Mouse (Mus musculus): ENCODE results near the gene Pfdn2.

Pfdn2 gene

GRCm38 (mm10) chr1:171355812-171356340, 10.4 kb downstream of the Pfdn2 start:
- no peak for DNase-seq (ENCODE audit: low read depth, low spot score)

GRCm38 (mm10) chr1:171356814-171357213, 11.3 kb downstream of the Pfdn2 start:
- DNase-seq (ENCODE audit: low read depth, low spot score): no peak

GRCm38 (mm10) chr1:171358421-171358820, 13.0 kb downstream of the Pfdn2 start:
- DNase-seq (ENCODE audit: low read depth, low spot score): no peak

- DNase-seq (ENCODE audit: low read depth, low spot score): no peak
Measured at GRCm38 (mm10) chr1:171360253-171360652, 14.8 kb downstream of the Pfdn2 start.

GRCm38 (mm10) chr1:171360656-171361055, 15.2 kb downstream of the Pfdn2 start, which contains the start of gene Klhdc9:
Gene Klhdc9, minus strand, starts transcription at chr1:171360798.
- DNase-seq (ENCODE audit: low read depth, low spot score): peak; percentile 98

GRCm38 (mm10) chr1:171361106-171362103, 15.9 kb downstream of the Pfdn2 start:
- DNase-seq (ENCODE audit: low read depth, low spot score): peak; percentile 88

GRCm38 (mm10) chr1:171365934-171366333, 20.5 kb downstream of the Pfdn2 start:
- DNase-seq (ENCODE audit: low read depth, low spot score): no peak

GRCm38 (mm10) chr1:171369845-171370556, 24.5 kb downstream of the Pfdn2 start, which contains the start of gene Nectin4:
Gene Nectin4, plus strand, starts transcription at chr1:171370099.
- no peak for DNase-seq (ENCODE audit: low read depth, low spot score)

GRCm38 (mm10) chr1:171372880-171373279, 27.4 kb downstream of the Pfdn2 start:
- no peak for DNase-seq (ENCODE audit: low read depth, low spot score)

GRCm38 (mm10) chr1:171373946-171374345, 28.5 kb downstream of the Pfdn2 start:
- no peak for DNase-seq (ENCODE audit: low read depth, low spot score)

GRCm38 (mm10) chr1:171375646-171376097, 30.2 kb downstream of the Pfdn2 start:
- DNase-seq (ENCODE audit: low read depth, low spot score): no peak

- no peak for DNase-seq (ENCODE audit: low read depth, low spot score)
Measured at GRCm38 (mm10) chr1:171378298-171378697, 32.8 kb downstream of the Pfdn2 start.

GRCm38 (mm10) chr1:171379935-171380599, 34.6 kb downstream of the Pfdn2 start:
- peak; percentile 56 for DNase-seq (ENCODE audit: low read depth, low spot score)

- no peak for DNase-seq (ENCODE audit: low read depth, low spot score)
Measured at GRCm38 (mm10) chr1:171382096-171382620, 36.7 kb downstream of the Pfdn2 start.

GRCm38 (mm10) chr1:171384361-171384760, 38.9 kb downstream of the Pfdn2 start:
- no peak for DNase-seq (ENCODE audit: low read depth, low spot score)

GRCm38 (mm10) chr1:171385171-171385570, 39.7 kb downstream of the Pfdn2 start:
- no peak for DNase-seq (ENCODE audit: low read depth, low spot score)

- DNase-seq (ENCODE audit: low read depth, low spot score): no peak
Measured at GRCm38 (mm10) chr1:171387099-171387498, 41.6 kb downstream of the Pfdn2 start.

- DNase-seq (ENCODE audit: low read depth, low spot score): peak; percentile 32
Measured at GRCm38 (mm10) chr1:171388376-171389102, 43.1 kb downstream of the Pfdn2 start, which contains the start of gene Arhgap30. Gene Arhgap30, plus strand, starts transcription at chr1:171388954.

- no peak for DNase-seq (ENCODE audit: low read depth, low spot score)
Measured at GRCm38 (mm10) chr1:171390101-171390500, 44.6 kb downstream of the Pfdn2 start.

GRCm38 (mm10) chr1:171401821-171402220, 56.4 kb downstream of the Pfdn2 start:
- DNase-seq (ENCODE audit: low read depth, low spot score): no peak

Measured in telencephalon, adult 2 months (tissue).